Mouse (Mus musculus) ES-Bruce4 (cell line): ENCODE results near the gene Rabl3.

Experiments used
- CTCF ChIP-seq: IDR thresholded peaks from one replicate; pipeline ENCODE4 v1.8.1; 2011; ENCODE audit warnings: low read depth, low read length
- POLR2A ChIP-seq: IDR thresholded peaks from one replicate; pipeline ENCODE4 v1.8.1; 2011; ENCODE audit warnings: low read length; ENCODE audit not compliant: insufficient read depth

DNA sequence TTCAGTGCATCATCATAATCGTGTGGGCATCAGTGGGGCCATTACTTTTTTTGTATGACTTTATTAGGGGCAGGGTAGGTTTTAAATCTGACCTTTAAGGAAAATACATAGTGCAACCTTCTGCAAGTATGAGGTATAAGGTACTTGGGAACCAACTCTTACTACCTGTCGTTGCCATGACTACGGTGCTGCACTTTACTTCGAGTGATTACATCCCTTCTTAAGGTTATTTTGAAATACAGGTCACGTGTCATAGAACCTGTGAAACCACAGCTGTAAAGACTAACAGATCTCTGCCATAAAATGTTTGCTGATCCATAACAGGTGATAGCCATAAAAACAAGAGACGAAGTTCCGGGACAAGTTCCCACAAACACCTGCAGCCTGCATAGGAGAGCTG lies 58.8 kb downstream of the Rabl3 start:
- no peak for TF ChIP-seq POLR2A
- TF ChIP-seq CTCF, result no peak
